Mouse (Mus musculus) testis, adult 2 months (tissue): Measurements from ENCODE around the gene Cryl1.

Experiments
- CTCF ChIP-seq: fragments of 200-500 bp; IDR thresholded peaks from 2 replicates; pipeline ENCODE4 v1.5.1; 2012; ENCODE audit warnings: low read depth, mild to moderate bottlenecking, inconsistent platforms, low read length, moderate library complexity; ENCODE audit not compliant: control insufficient read depth, insufficient read depth, insufficient replicate concordance
- POLR2A ChIP-seq: fragments of 200-500 bp; IDR thresholded peaks from 2 replicates; pipeline ENCODE4 v1.6.1; 2012; ENCODE audit warnings: low read depth, mild to moderate bottlenecking, inconsistent platforms, low read length, moderate library complexity; ENCODE audit not compliant: control insufficient read depth

DNA sequence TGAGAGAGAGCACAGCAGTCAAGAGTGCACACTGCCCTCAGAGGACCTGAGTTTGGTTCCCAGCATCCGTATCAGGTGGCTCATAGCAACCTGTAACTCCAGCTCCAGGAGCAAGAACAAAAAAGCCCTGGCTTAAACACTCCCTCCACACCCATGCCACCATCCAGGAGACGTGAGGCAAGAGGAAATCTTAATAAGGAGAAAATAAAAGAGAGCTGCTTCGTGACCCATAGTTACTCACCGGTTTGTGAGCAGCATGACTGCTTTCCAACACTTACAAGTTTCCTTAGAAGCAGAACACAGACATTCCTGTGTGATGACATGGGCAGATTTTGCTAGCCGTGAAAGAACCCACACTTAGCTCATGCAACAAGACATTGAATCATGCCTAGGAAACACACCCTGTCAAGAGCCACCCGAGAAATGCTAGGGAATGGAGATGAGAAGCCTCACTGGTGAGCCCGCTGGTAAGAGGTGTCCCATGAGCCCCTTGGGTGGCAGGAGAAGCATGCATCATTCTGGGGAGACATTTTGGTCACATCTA, 106.9 kb downstream of the Cryl1 start:
- TF ChIP-seq POLR2A (no peak), CTCF (no peak)
